Mouse (Mus musculus) testis, postnatal 10 days (tissue): ENCODE data around the gene Aspscr1.

ENCODE experiments used
- DNase-seq: peaks from one replicate; pipeline ENCODE4 v3.0.0; 2021; ENCODE audit warnings: low spot score

Gene Aspscr1

DNA sequence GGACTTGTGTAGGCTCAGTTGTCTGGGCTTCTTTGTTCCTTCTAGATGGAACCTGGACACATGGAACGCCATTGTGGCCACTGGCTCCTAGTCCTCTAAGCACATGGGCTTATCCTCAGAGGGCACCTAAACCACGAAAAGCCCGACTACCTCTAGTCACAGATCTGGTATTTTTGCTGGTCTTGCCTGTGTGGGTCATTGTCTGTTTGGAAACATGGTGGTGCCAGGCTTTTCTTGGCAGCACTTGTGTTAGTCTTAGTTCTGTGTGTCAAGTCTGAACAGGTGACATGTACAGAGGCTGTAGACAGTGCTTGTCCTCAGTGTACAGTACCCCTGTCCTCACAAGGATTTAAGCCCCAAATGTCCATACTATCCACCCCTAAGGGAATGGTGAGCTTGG is 10.8 kb downstream of the Aspscr1 start:
- DNase-seq = no peak

DNA sequence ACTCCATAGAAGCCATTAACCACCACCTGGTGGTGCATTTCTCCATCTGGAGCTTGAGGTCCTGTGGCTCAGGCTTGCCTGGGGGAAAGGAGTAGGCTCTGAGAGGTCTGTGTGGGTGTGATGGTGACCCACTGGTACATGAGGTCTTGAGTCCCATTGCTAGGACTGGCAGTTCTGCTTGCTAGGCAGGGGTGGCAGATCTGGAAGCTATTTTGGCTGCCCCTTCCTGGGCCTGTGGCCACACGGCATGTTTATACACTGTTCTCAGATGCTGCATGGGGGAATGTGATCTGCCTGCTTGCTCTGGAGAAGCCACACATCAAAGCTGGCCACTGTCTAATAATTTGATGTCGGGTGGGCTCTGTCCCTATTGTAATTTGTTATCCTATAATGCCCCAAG is 11.3 kb downstream of the Aspscr1 start:
- DNase-seq = no peak

GRCm38 (mm10) chr11:120684660-120685059 is 11.9 kb downstream of the Aspscr1 start:
- DNase-seq = no peak

GRCm38 (mm10) chr11:120686650-120687272 is 14.0 kb downstream of the Aspscr1 start:
- no peak for DNase-seq

GRCm38 (mm10) chr11:120689365-120689764 is 16.6 kb downstream of the Aspscr1 start:
- DNase-seq = no peak

- no peak for DNase-seq
Observed at GRCm38 (mm10) chr11:120692471-120693011, 19.8 kb downstream of the Aspscr1 start.

DNA sequence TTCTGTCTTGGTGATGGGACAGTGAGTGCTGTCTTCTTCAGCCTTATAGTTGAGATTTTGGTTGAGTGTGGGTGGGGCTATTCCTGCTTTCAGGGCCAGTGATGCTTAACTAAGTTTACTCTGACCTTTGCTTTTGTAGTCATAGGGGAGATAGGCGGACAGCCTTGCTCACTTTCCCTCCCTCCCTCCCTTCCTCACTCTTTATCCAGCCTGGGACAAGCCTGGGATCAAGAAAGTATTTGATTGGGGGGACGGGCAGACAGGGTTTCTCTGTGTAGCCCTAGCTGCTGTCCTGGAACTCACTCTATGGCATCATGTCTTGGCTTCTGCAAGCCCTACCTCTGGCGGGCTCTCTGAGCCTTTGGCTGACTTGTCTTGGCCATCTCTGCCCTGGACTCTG is 20.7 kb downstream of the Aspscr1 start:
- DNase-seq = no peak

- no peak for DNase-seq
Observed at GRCm38 (mm10) chr11:120695184-120695583, 22.4 kb downstream of the Aspscr1 start.

DNA sequence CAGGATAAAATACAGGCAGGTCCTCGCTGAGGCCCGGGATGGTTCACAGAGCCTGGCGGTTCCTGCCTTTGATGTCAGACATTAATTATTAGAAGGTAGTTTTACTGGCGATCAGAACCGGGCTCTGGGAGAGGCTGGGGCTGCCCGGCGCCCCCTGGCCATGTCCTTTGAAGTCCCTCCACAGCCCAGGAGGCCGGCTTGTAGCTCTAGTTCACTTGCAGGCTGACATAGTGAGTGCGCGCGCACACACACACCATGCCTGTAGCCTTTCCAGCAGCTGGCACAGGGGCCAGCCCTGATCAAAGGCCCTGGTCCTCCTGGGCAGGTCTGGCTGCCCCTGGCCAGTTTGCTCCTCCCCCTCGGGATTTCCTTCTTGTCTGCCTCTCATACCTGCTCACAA is 22.9 kb downstream of the Aspscr1 start:
- DNase-seq = no peak

GRCm38 (mm10) chr11:120696568-120696967 is 23.8 kb downstream of the Aspscr1 start:
- DNase-seq = no peak

GRCm38 (mm10) chr11:120697741-120698140 is 25.0 kb downstream of the Aspscr1 start:
- no peak for DNase-seq

DNA sequence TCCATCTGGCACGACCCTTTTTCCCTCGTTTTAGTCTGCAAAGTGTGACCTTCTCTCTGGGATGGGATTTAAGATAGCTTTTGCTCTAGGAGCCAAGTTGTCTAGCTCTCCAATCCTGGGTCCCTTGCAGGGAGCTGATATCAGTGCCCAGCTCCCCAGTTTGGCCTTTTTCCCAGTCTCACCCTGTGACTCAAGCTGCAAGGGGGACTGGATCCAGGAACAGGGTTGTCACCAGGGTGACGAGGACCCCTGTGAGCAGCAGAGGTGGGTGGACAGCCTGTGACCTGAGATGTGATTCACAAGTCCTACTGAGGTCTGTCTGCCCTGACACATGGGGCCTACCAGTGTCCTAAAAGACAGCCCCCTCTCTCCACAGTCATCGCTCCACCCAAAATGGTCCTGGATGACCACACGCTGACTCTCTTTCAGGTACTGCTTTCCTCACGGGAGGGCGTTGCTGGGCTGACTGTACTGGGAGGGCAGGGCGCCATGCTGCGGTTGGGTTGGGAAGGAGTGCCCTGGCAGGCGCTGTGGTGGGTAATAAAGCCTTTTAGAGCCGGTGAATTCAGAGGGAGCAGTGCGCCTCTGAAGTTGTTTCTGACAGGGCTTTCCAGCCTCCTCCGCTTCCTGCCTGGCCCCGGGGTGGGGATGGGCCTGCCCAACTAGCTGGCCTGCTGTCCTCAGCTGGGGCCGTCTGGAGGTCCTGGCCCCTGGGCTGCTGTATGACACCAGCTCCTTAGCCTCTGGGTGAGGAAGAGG is 31.1 kb downstream of the Aspscr1 start:
- no peak for DNase-seq

- no peak for DNase-seq
Observed at GRCm38 (mm10) chr11:120704486-120705325, 31.9 kb downstream of the Aspscr1 start.

DNA sequence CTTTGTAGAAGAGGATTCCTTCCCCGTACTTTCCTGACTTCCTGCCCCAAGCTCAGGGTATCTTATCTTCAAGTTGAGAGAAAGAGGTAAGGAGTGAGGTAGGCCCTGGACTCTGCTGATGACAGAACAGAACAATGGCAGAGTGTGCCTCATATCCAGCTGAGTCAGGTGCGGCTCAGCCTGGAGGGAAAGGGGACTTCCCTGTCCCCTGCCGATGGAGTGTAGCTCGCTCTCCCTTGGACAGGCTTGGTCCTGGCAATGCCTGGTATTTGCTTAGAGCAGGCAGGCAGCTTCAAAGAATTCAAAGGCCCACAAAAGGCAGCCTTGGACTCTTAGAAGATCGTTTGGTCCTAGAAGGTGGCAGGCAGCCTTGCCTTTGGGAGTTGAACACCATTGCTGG is 33.3 kb downstream of the Aspscr1 start:
- DNase-seq = no peak

- DNase-seq = no peak
Observed at GRCm38 (mm10) chr11:120707225-120707624, 34.5 kb downstream of the Aspscr1 start.

- DNase-seq = no peak
Observed at GRCm38 (mm10) chr11:120707969-120708368, 35.2 kb downstream of the Aspscr1 start.

GRCm38 (mm10) chr11:120709551-120709950 is 36.8 kb downstream of the Aspscr1 start:
- DNase-seq = no peak

DNA sequence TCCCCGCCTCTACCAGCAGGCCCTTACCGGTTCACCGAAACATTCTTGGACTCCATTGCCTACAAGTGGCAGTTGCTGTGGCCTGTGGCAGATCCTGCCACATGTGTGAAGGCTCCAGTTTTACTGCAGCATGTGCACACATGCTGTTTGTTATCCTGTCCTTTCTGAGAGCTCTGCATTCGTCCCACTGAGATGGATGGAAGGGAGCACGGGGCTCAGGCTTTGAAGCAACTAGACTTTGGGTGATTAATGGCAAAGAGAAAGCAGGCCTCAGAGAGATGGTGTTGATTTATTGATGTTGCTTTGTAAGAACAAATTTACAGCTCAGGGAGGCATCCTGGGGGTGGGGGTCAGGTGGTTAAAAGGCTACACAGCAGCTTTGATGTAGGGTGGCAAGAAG is 37.9 kb downstream of the Aspscr1 start:
- DNase-seq = no peak

GRCm38 (mm10) chr11:120711980-120712604 is 39.3 kb downstream of the Aspscr1 start:
- no peak for DNase-seq

DNA sequence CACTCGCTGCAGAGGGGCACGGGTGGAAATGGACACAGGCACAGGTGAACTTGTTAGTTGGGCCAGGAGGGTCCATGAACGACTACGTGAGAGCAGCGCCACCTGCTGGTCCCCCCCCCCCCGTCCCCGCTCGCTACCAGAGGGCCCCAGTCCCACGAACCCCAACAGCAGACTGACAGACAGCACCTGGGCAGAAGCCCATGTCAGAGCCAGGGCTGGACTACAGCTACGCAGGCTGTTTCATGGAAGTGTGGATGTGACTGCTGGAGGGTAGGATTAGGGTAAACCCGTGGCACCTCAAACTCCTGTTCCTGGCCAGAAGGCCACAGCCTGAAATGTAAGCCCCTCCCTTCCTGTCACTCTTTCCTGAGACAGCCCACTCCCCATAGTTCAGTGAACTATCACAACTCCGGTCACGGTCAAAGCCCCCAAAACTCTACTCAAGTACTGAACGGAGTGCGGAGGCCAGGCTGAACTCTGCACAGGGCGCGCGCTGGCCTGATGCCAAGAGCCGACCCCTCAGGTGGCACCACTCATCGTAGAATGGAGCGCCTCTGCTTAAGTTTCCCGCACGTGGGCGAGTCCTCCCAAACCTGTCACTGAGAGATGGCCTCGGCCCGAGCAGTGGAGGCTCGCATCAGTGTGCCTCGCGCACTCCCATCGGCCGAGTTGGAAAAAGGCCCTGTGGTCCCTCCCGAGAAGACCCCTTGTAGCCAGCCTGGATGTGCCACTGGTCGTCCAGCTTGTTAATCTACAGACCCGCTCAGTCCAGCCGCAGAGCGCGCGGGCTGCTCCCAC is 40.2 kb downstream of the Aspscr1 start:
- peak; percentile 80 for DNase-seq
